Mouse (Mus musculus) left cerebral cortex, postnatal 4 days (tissue): Measurements from ENCODE around the gene Dad1. TPM values are rescaled to one million over a fixed set of nuclear protein-coding genes. Genes with fewer than 3 reads are reported as not detected.

Experiments used
- DNase-seq: peaks from one replicate; pipeline ENCODE4 v3.0.0-alpha.2; 2022
- intact Hi-C: fragments of 180-260 bp; cut with DNase I; formaldehyde crosslinking; loops from one replicate; pipeline ENCODE4 v1.15.1; 2025
- total RNA-seq, 2 experiments: library from RNA; stranded (reverse); gene quantifications; 2 replicates each; pipeline ENCODE4 v1.2.3; 2021

The Dad1 gene
- total RNA-seq, 2 experiments from 2014 or later = 103 to 114 TPM

DNA sequence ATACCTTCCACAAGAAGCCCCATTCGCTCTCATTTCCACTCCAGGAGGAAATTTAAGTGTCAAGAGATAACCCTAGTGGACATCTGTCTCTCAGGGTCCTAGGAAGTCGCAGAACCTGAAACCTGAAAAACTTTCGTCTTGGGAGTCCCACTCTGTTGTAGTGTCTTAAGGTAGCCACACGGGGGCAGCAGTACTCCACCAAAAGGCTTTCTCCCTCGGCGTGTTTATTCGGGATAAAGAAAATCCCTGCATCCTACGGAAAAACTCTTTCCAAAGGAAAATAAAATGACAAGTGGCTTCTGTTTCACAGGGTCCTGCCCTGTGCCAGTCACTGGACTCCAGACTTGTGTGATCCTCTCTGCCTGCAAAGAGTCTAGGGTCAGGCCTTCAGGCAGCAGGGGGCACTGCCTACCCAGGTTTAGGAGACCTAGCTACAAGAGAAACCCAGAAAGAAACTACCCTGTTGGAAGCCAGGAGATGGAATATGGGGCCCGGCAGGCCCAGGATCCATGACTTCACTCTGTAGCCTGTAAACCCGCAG is 25.9 kb downstream of the Dad1 start:
- intact Hi-C loops = loop anchor here (5.0 kb wide), 2 partner anchors 166 to 414 kb away; partner anchors contain the start of genes Cdh24 and Gm17606

GRCm38 (mm10) chr14:54226911-54227811 is 26.7 kb downstream of the Dad1 start:
- intact Hi-C loops = loop anchor here (5.0 kb wide), 2 partner anchors 165 to 415 kb away; partner anchors contain the start of genes Cdh24 and Gm17606
- DNase-seq = no peak

More for the DNA sequence above, 25.9 kb downstream of the Dad1 start:
- peak; percentile 68 for DNase-seq

DNA sequence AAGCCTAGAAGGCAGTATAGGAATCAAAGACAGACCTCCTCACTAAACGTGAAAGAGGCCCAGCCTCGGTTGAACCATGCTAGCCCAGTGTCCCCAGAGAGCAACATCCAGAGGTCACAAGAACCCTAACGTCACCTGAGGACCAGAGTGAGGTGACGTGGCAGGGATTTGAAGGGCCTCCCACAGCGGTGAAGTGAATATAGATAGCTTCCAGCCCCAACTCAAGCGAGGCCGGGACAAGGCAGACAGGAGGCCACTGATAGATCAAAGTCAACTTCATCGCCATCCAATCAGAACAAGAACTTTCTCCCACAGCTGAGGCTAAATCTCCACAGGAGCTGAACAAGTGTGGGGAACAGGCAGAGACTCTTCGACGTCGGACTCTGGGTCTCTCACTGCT is 28.2 kb downstream of the Dad1 start:
- no peak for DNase-seq
- intact Hi-C loops = loop anchor here (5.0 kb wide), 2 partner anchors 163 to 417 kb away; partner anchors contain the start of genes Cdh24 and Gm17606

DNA sequence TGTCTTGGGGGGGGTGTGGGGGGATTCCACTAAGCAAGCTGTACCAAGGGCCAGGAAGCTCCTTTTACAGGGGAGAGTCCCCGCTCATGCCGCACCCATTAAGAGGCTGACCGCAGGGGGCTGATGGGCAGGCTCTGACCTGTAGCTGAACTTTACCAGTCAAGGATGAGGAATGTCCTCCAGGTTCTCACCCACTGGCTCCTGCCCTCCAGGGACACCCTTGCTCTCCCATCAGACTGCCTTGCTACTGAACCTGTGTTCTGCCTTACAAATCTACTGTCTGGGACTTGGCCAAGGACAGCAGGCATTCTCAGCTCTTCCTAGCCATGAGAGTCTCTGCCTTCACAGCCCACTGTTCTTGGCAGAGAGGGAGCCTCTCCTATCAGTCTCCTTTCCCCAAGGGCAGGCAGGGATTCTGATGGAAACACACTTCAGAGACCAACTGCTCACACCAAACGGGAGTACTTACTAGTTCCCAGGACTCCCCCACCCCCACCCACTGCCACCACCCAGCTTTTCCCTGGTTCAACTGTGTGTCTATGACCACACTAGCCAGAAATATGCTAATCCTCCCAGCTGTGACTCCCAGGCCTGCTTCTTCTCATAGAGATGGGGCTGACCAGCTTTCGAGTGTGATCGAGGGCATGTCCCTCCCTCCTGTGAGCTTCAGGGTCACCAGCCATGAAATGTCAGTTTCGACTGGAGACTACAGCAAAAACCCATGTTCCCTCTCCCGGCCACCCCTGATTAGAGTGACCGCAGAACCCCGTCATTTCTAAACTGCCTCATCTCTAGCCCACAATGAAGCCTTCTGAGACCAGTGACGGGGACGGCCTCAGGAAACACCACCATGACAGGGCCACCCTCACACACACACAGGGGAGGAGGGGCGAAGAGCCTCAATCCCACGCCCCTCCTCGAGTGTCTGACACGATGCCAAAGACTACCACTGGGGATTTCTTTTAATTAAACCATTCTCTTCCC is 29.1 kb downstream of the Dad1 start:
- intact Hi-C loops = loop anchor here (5.0 kb wide), 2 partner anchors 162 to 418 kb away; partner anchors contain the start of genes Cdh24 and Gm17606
- DNase-seq = no peak

GRCm38 (mm10) chr14:54224064-54224417 is 29.9 kb downstream of the Dad1 start:
- intact Hi-C loops = no loop called here
- no peak for DNase-seq

- DNase-seq = no peak
These were observed 30.4 kb downstream of the Dad1 start for GRCm38 (mm10) chr14:54223315-54224063.

GRCm38 (mm10) chr14:54222289-54222727 is 31.6 kb downstream of the Dad1 start:
- intact Hi-C loops = no loop called here

More at GRCm38 (mm10) chr14:54223315-54224063, 30.4 kb downstream of the Dad1 start:
- intact Hi-C loops = no loop called here

GRCm38 (mm10) chr14:54221641-54222040 is 32.3 kb downstream of the Dad1 start:
- intact Hi-C loops = no loop called here
- no peak for DNase-seq

More at GRCm38 (mm10) chr14:54222289-54222727, 31.6 kb downstream of the Dad1 start:
- DNase-seq = no peak

GRCm38 (mm10) chr14:54220726-54221494 is 33.0 kb downstream of the Dad1 start:
- intact Hi-C loops = no loop called here
- DNase-seq = no peak

GRCm38 (mm10) chr14:54219849-54220248 is 34.1 kb downstream of the Dad1 start:
- no peak for DNase-seq
- intact Hi-C loops = no loop called here

DNA sequence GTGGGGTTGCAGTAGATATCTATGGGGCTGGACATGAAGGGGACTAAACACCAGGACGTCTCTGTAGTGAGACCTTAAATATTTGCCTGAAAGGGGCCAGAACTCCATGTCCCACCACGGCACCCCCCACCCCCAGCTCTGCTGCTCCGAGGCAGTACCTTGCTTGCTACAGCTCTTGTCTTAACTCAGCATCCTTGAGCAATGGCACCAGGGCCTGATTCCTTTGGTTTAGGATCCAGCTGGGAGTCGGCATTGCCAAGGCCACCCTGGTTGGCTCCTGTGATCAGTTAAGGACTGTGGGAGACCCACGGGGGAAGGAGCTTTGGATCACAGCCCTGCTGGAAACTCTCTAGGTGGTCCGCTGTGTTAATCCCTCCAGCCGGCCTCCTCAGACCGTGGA is 34.6 kb downstream of the Dad1 start:
- intact Hi-C loops = no loop called here
- DNase-seq = no peak

DNA sequence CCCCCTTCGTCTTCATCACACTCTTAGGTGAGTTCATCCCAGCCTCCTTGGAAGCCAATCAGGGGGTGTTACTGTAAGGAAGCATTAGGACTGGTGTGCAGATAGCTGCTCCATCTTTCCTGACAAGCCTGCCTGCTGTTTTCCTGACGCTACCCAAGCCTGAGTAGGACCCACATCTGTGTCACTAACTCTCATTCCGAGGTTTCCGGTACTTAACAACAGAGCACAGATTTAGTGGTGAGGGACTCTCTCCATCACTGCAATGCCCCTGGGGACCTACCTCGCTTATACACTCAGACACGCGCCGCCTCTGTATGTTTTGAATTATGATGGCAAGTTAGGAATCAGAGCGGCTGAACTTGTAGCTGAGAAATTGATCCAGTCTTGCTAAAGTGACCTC is 35.2 kb downstream of the Dad1 start:
- intact Hi-C loops = no loop called here
- DNase-seq = no peak

- intact Hi-C loops = no loop called here
These were observed 35.7 kb downstream of the Dad1 start for GRCm38 (mm10) chr14:54218233-54218632.

GRCm38 (mm10) chr14:54216126-54216525 is 37.8 kb downstream of the Dad1 start:
- no peak for DNase-seq
- intact Hi-C loops = no loop called here

More at GRCm38 (mm10) chr14:54218233-54218632, 35.7 kb downstream of the Dad1 start:
- no peak for DNase-seq

DNA sequence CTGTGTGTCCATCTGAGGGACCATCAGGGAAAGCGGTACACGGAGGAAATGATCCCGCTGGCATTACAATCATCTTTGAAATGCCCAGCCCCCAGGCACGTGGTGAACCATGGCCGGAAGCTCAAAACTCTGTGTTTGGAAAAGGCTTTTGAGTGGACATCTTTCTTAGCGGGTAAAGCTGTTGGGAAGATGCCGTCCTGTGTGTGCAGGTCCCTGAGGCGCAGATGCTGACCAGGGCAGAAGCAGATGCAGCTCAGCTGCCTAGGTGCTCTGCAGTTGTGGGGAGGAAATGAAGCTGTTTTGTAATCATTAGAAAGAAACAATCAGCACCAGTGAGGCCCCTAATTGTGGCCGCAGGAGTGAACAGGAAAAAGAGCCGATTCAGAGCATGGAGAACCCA is 39.0 kb downstream of the Dad1 start:
- intact Hi-C loops = no loop called here
- DNase-seq = no peak

DNA sequence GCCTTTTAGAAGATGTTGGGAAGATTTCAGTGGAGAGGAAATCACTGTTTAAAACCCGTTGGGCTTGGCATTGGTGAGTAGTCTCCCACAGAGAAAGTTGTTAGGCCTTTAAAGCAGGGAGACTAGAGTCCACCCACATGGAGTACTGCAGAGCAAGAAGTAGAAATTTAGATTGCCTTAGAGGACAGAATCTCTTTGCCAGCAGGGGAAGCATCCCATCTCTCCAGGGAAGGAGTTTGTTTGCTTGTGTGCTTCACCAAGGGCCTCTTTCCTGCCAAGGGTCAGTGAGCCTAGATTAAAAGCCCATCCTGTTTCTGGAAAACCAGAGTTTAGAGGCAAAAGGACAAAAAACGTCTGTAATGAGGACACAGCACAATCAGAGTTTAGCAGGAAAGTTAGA is 39.4 kb downstream of the Dad1 start:
- DNase-seq = no peak
- intact Hi-C loops = no loop called here

DNA sequence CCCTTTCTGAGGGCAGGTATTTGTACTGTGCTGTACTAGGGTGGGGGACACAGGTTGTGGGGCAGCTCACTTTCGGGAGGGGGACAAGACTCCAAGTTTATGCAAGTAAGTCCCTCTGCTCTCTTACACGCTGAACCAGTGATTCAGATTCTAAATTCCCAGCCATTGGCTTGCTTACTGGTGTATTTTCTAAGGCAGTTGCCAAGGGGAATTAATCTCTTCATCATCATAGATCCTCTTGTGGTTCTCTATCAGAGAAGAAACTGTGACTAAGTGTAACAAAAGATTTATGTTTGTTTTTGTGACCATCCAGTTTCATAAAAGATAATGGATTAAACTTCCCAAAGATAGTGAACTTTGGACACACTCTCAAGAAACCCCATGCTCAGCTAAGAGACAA is 40.2 kb downstream of the Dad1 start:
- intact Hi-C loops = no loop called here
- no peak for DNase-seq

DNA sequence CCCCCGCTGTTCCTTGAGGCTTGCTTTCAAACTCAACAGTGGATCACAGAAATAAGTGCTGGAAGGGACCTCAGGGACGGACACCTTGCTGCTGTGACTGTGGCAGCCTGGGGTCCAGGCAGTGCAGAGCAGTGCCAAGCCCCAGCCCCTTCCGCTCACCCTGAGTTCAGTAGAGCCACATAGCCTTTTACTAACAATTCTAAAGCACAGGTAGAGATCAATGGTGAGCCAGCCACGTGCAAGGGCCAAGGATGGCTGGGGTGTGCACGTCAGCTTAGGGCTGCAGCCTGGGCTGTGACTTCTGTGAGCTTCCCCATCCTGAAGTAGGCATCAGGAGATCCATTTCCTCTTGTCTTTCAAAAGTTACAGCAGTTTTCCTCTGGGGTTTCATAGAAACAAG is 42.1 kb downstream of the Dad1 start:
- DNase-seq = no peak
- intact Hi-C loops = no loop called here

DNA sequence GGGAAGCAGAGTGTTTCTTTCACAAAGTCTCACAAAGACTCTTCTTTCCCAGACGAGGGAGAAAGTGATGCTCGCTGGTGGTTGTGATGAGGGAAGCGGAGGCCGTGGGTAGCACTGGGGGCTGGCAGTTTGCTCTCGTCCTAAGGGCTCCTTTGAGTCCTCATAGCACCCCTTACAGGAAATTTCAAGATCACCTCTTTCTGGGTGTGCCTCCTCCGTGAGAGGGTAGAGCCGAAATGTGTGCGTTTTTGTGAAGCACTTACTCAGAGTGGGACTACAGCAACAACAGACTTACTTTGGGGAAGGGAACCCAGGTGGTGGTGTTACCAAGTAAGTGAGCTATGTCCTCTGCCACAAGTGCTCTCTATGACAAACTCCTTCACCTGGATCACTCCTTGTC is 42.7 kb downstream of the Dad1 start:
- no peak for DNase-seq
- intact Hi-C loops = no loop called here
